Mouse (Mus musculus) limb, embryonic 12.5 days (tissue): ENCODE measurements around the gene Gm29133. TPM values are rescaled to one million over a fixed set of nuclear protein-coding genes. Genes with fewer than 3 reads are reported as not detected.

ENCODE experiments used
- ATAC-seq: fragments of 200-750 bp; cut with Nextera tagmentation; 2 replicates; pipeline ENCODE4 v1.8.0; 2017; ENCODE audit warnings: low read depth, moderate TSS enrichment; ENCODE audit not compliant: insufficient number of reproducible peaks, insufficient read depth, low FRiP score, low TSS enrichment
- H3K27ac ChIP-seq: fragments of 300-500 bp; sonication (generic); 2 replicates; pipeline ENCODE4 v1.5.1; 2016; ENCODE audit warnings: mild to moderate bottlenecking, moderate library complexity
- H3K27me3 ChIP-seq: fragments of 300-500 bp; sonication (generic); 2 replicates; pipeline ENCODE4 v1.6.1; 2016; ENCODE audit warnings: mild to moderate bottlenecking, moderate library complexity
- H3K36me3 ChIP-seq: fragments of 300-500 bp; sonication (generic); 2 replicates; pipeline ENCODE4 v1.6.1; 2016; ENCODE audit warnings: mild to moderate bottlenecking, moderate library complexity
- H3K4me1 ChIP-seq: fragments of 300-500 bp; sonication (generic); replicated peaks from 2 replicates; pipeline ENCODE4 v1.6.1; 2016
- H3K4me2 ChIP-seq: fragments of 300-500 bp; sonication (generic); 2 replicates; pipeline ENCODE4 v1.6.1; 2016; ENCODE audit warnings: mild to moderate bottlenecking, moderate library complexity
- H3K4me3 ChIP-seq: fragments of 300-500 bp; sonication (generic); replicated peaks from 2 replicates; pipeline ENCODE4 v1.5.1; 2016; ENCODE audit warnings: mild to moderate bottlenecking
- H3K9ac ChIP-seq: fragments of 300-500 bp; sonication (generic); replicated peaks from 2 replicates; pipeline ENCODE4 v1.6.1; 2016; ENCODE audit warnings: mild to moderate bottlenecking, moderate library complexity
- H3K9me3 ChIP-seq: fragments of 300-500 bp; sonication (generic); 2 replicates; pipeline ENCODE4 v1.6.1; 2016; ENCODE audit warnings: mild to moderate bottlenecking, moderate library complexity
- WGBS: fragments of 180-500 bp; shearing (Covaris S2); methylation state at CpG from one replicate; pipeline ENCODE4 v1.1.7; 2016; 5-methylcytosine and 5-hydroxymethylcytosine counted together
- polyA plus RNA-seq: library from polyadenylated mRNA; unstranded; fragments of >200 nt; fragmentation: Nextera tagmentation; extraction: Ambion mirVana; gene quantifications from 2 replicates; pipeline ENCODE4 v1.2.1, GENCODE M21; 2016

The Gm29133 gene
- not detected in 2 replicates for polyA plus RNA-seq

- H3K4me2 ChIP-seq, result no peak within 1 kb of the TSS
- no peak within 1 kb of the TSS for H3K9ac ChIP-seq
- WGBS, result 64% methylated on average over 5 of the region's 5 CpGs
- H3K9me3 ChIP-seq, result no peaks in the 10 kb centered on the region
- no peaks in the 10 kb centered on the region for H3K27me3 ChIP-seq
- no peak within 1 kb of the TSS for H3K27ac ChIP-seq
- ATAC-seq, result no peak
- H3K4me3 ChIP-seq, result no peak within 1 kb of the TSS
- no peaks in the 10 kb centered on the region for H3K4me1 ChIP-seq
- no peaks in the 10 kb centered on the region for H3K36me3 ChIP-seq
Measured at GRCm38 (mm10) chr3:75747897-75748296, at the start of gene Gm29133. Gene Gm29133 (plus strand): TSS chr3:75748197.

GRCm38 (mm10) chr3:75699088-75699487 lies 48.9 kb upstream of the Gm29133 start:
- no peak overlapping the region for H3K9ac ChIP-seq
- H3K27ac ChIP-seq, result no peak overlapping the region
- ATAC-seq, result no peak
- no peaks in the 10 kb centered on the region for H3K36me3 ChIP-seq
- 91% methylated on average over 3 of the region's 3 CpGs for WGBS
- no peak overlapping the region for H3K4me2 ChIP-seq
- no peak overlapping the region for H3K4me3 ChIP-seq
- no peaks in the 10 kb centered on the region for H3K9me3 ChIP-seq
- 0 out of 2 replicates have a peak, but pooled peaks cover 3% of the 10 kb centered on the region for H3K4me1 ChIP-seq
- no peaks in the 10 kb centered on the region for H3K27me3 ChIP-seq

- Histone ChIP-seq H3K27ac (no peak overlapping the region), H3K9ac (no peak overlapping the region), H3K4me2 (no peak overlapping the region), H3K4me3 (no peak overlapping the region), H3K4me1 (0 out of 2 replicates have a peak, but pooled peaks cover 3% of the 10 kb centered on the region), H3K27me3 (no peaks in the 10 kb centered on the region), H3K36me3 (no peaks in the 10 kb centered on the region), H3K9me3 (no peaks in the 10 kb centered on the region)
- WGBS, result 75% methylated on average over 3 of the region's 3 CpGs
- no peak for ATAC-seq
Measured at GRCm38 (mm10) chr3:75701336-75701735, 46.7 kb upstream of the Gm29133 start.

- Histone ChIP-seq H3K4me2 (no peak overlapping the region), H3K27me3 (no peaks in the 10 kb centered on the region)
Measured at GRCm38 (mm10) chr3:75706536-75706935, 41.5 kb upstream of the Gm29133 start.

GRCm38 (mm10) chr3:75713678-75714295 lies 34.2 kb upstream of the Gm29133 start:
- WGBS, result 73% methylated on average over 3 of the region's 3 CpGs
- Histone ChIP-seq H3K27ac (no peak overlapping the region), H3K4me3 (no peak overlapping the region), H3K27me3 (no peaks in the 10 kb centered on the region), H3K9me3 (no peaks in the 10 kb centered on the region), H3K36me3 (no peaks in the 10 kb centered on the region), H3K4me1 (no peaks in the 10 kb centered on the region), H3K4me2 (no peak overlapping the region), H3K9ac (no peak overlapping the region)
- ATAC-seq, result no peak

More at GRCm38 (mm10) chr3:75706536-75706935, 41.5 kb upstream of the Gm29133 start:
- ATAC-seq, result no peak
- 74% methylated on average over 3 of the region's 3 CpGs for WGBS
- Histone ChIP-seq H3K4me1 (no peaks in the 10 kb centered on the region), H3K9ac (no peak overlapping the region), H3K27ac (no peak overlapping the region), H3K36me3 (no peaks in the 10 kb centered on the region), H3K9me3 (no peaks in the 10 kb centered on the region), H3K4me3 (no peak overlapping the region)

- Histone ChIP-seq H3K27me3 (no peaks in the 10 kb centered on the region), H3K9ac (no peak overlapping the region), H3K36me3 (no peaks in the 10 kb centered on the region), H3K9me3 (no peaks in the 10 kb centered on the region), H3K4me2 (no peak overlapping the region), H3K4me3 (no peak overlapping the region), H3K27ac (no peak overlapping the region), H3K4me1 (no peaks in the 10 kb centered on the region)
- WGBS, result 38% methylated on average over 2 of the region's 2 CpGs
- ATAC-seq, result no peak
Measured at GRCm38 (mm10) chr3:75720663-75721062, 27.3 kb upstream of the Gm29133 start.

GRCm38 (mm10) chr3:75730982-75731600 lies 16.9 kb upstream of the Gm29133 start:
- ATAC-seq, result no peak
- no peaks in the 10 kb centered on the region for H3K27me3 ChIP-seq
- H3K4me1 ChIP-seq, result no peaks in the 10 kb centered on the region
- no peak overlapping the region for H3K4me3 ChIP-seq
- H3K9me3 ChIP-seq, result no peaks in the 10 kb centered on the region
- WGBS, result 74% methylated on average over 3 of the region's 3 CpGs
- H3K27ac ChIP-seq, result no peak overlapping the region
- no peak overlapping the region for H3K4me2 ChIP-seq
- H3K9ac ChIP-seq, result no peak overlapping the region
- H3K36me3 ChIP-seq, result no peaks in the 10 kb centered on the region

GRCm38 (mm10) chr3:75743664-75744437 lies 4.1 kb upstream of the Gm29133 start:
- ATAC-seq, result no peak
- H3K36me3 ChIP-seq, result no peaks in the 10 kb centered on the region
- H3K9me3 ChIP-seq, result no peaks in the 10 kb centered on the region
- no peaks in the 10 kb centered on the region for H3K27me3 ChIP-seq
- no peak overlapping the region for H3K9ac ChIP-seq
- H3K4me2 ChIP-seq, result no peak overlapping the region
- no peaks in the 10 kb centered on the region for H3K4me1 ChIP-seq
- no peak overlapping the region for H3K4me3 ChIP-seq
- WGBS, result 80% methylated on average over 4 of the region's 4 CpGs
- H3K27ac ChIP-seq, result no peak overlapping the region

- Histone ChIP-seq H3K36me3 (no peaks in the 10 kb centered on the region), H3K27ac (no peak overlapping the region), H3K9me3 (no peaks in the 10 kb centered on the region), H3K4me1 (no peaks in the 10 kb centered on the region), H3K4me2 (no peak overlapping the region), H3K27me3 (no peaks in the 10 kb centered on the region), H3K9ac (no peak overlapping the region), H3K4me3 (no peak overlapping the region)
- no peak for ATAC-seq
- WGBS, result 67% methylated on average over 2 of the region's 2 CpGs
Measured at GRCm38 (mm10) chr3:75745343-75745742, 2.7 kb upstream of the Gm29133 start.

- Histone ChIP-seq H3K36me3 (no peaks in the 10 kb centered on the region), H3K9ac (no peak overlapping the region), H3K4me2 (no peak overlapping the region), H3K4me1 (no peaks in the 10 kb centered on the region), H3K9me3 (no peaks in the 10 kb centered on the region), H3K4me3 (no peak overlapping the region), H3K27ac (no peak overlapping the region), H3K27me3 (no peaks in the 10 kb centered on the region)
- WGBS, result 63% methylated on average over 2 of the region's 2 CpGs
- no peak for ATAC-seq
Measured at GRCm38 (mm10) chr3:75763351-75763750, 15.4 kb downstream of the Gm29133 start.

- H3K36me3 ChIP-seq, result no peaks in the 10 kb centered on the region
- ATAC-seq, result no peak
- H3K4me2 ChIP-seq, result no peak overlapping the region
- no peaks in the 10 kb centered on the region for H3K4me1 ChIP-seq
- no peak overlapping the region for H3K9ac ChIP-seq
- no peak overlapping the region for H3K4me3 ChIP-seq
- no peak overlapping the region for H3K27ac ChIP-seq
- WGBS, result 90% methylated on average over 2 of the region's 2 CpGs
- no peaks in the 10 kb centered on the region for H3K9me3 ChIP-seq
- H3K27me3 ChIP-seq, result no peaks in the 10 kb centered on the region
Measured at GRCm38 (mm10) chr3:75774253-75774652, 26.3 kb downstream of the Gm29133 start.
